In the genomic region with DNA sequence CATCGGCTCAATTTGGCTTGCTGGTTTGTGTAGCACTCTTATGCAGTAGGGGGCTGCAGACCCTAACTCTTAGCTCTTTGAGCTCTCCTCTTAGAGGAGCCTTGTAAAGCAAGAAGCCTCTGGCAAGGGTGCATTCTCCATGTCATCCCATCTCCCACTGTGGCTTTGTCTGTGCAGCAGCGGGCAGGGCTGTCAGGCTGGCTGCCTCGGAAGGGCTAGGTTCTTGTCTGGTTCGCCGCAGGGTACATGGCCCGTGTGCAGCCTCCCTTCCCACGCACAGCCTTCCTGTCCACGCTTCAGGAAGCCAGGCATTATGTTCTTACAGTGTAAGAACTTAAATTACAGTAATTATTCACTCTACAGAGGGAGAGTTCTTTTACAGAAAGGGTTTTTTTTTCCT, we compare ENCODE assay signal across 12 mouse cellular contexts. TPM values are rescaled to one million over a fixed set of nuclear protein-coding genes. Genes with fewer than 3 reads are reported as not detected.
DNase-seq lines count a peak whose midpoint lies in the region; ATAC-seq lines count a peak whose summit lies in the region.
"Had no signal": no experiment of that assay in that cellular context is flagged by ENCODE, and none has a peak within 500 bp of the region (broad histone marks: within the 10 kb centered on the region; RNA-seq: fewer than 3 reads in every experiment).

No protein-coding gene starts in this region.

- peak overlapping the region; percentile 74 for H3K27ac ChIP-seq in embryonic facial prominence, embryonic 12.5 days
- peak overlapping the region; percentile 73 for H3K27ac ChIP-seq in hindbrain, embryonic 15.5 days (replicated peaks)
- H3K27ac ChIP-seq: neural tube, embryonic 12.5 days had no signal

- H3K9ac ChIP-seq in embryonic facial prominence, embryonic 12.5 days = no peak overlapping the region
- H3K9ac ChIP-seq in hindbrain, embryonic 15.5 days = 0 out of 2 replicates have a peak overlapping the region, but pooled peaks have one; percentile 11
- H3K9ac ChIP-seq: neural tube, embryonic 12.5 days had no signal

- no peak for DNase-seq in frontal cortex, postnatal 14 days (ENCODE audit: low spot score in 2 of 2)
- peak; percentile 57 for DNase-seq in Muller cell, postnatal 12 days (ENCODE audit: inconsistent ontology term)
- no peak for DNase-seq in adrenal gland, adult 8-10 months
- DNase-seq in adrenal gland, adult (ENCODE audit: inconsistent age in 2 of 2, low spot score in 1 of 2) = no peak
- DNase-seq in layer of hippocampus, postnatal 36 days = no peak
- DNase-seq: gastrocnemius, postnatal 10 days; heart, postnatal 14 days; lung, adult 2 months had no signal

- peaks cover 16% of the 10 kb centered on the region for H3K4me1 ChIP-seq in embryonic facial prominence, embryonic 12.5 days
- H3K4me1 ChIP-seq in hindbrain, embryonic 15.5 days (replicated peaks) = peaks cover 26% of the 10 kb centered on the region

- no peak overlapping the region for H3K4me3 ChIP-seq in embryonic facial prominence, embryonic 12.5 days
- H3K4me3 ChIP-seq in hindbrain, embryonic 15.5 days = no peak overlapping the region
- H3K4me3 ChIP-seq: neural tube, embryonic 12.5 days had no signal

- ATAC-seq in frontal cortex, adult (ENCODE audit: low TSS enrichment) = peak; percentile 73
- ATAC-seq in embryonic facial prominence, embryonic 12.5 days (ENCODE audit: insufficient number of reproducible peaks, insufficient read depth, low FRiP score, low TSS enrichment) = 0 out of 2 replicates have a peak, but pooled peaks have one; percentile 24
- ATAC-seq in hindbrain, embryonic 15.5 days (ENCODE audit: low FRiP score, low read depth) = peak; percentile 52

- 35% methylated on average over 8 of the region's 8 CpGs for WGBS in embryonic facial prominence, embryonic 12.5 days
- 28% methylated on average over 8 of the region's 8 CpGs for WGBS in hindbrain, embryonic 15.5 days

- no peaks in the 10 kb centered on the region for H3K9me3 ChIP-seq in embryonic facial prominence, embryonic 12.5 days
- H3K9me3 ChIP-seq in hindbrain, embryonic 15.5 days = no peaks in the 10 kb centered on the region
- H3K9me3 ChIP-seq: neural tube, embryonic 12.5 days had no signal

- peak overlapping the region; percentile 24; the same call in 1 of the 2 replicates for H3K4me2 ChIP-seq in embryonic facial prominence, embryonic 12.5 days (replicated peaks)
- H3K4me2 ChIP-seq in hindbrain, embryonic 15.5 days = no peak overlapping the region
- H3K4me2 ChIP-seq: neural tube, embryonic 12.5 days had no signal

- 0 out of 2 replicates have a peak, but pooled peaks cover 8% of the 10 kb centered on the region for H3K36me3 ChIP-seq in embryonic facial prominence, embryonic 12.5 days
- H3K36me3 ChIP-seq in hindbrain, embryonic 15.5 days = peaks cover 7% of the 10 kb centered on the region; the same call in 1 of the 2 replicates

- no peaks in the 10 kb centered on the region for H3K27me3 ChIP-seq in embryonic facial prominence, embryonic 12.5 days
- H3K27me3 ChIP-seq in hindbrain, embryonic 15.5 days = no peaks in the 10 kb centered on the region
- H3K27me3 ChIP-seq: neural tube, embryonic 12.5 days had no signal

RNA-seq across cellular contexts. Expression of a gene that starts 5.6 kb away (rescaled TPM):
- polyA plus RNA-seq in embryonic facial prominence, embryonic 12.5 days (2016; fragmentation: Nextera tagmentation; extraction: Ambion mirVana) = 53.0 and 59.7 TPM in 2 replicates
- 50.7 and 52.9 TPM in 2 replicates for polyA plus RNA-seq in hindbrain, embryonic 15.5 days (2015; fragmentation: Nextera tagmentation; extraction: Ambion mirVana)
- 10 to 100 TPM; 65.7 to 82.3 (median 74.3) TPM for total RNA-seq in adrenal gland, adult 8-10 months (2022)
- total RNA-seq in layer of hippocampus, postnatal 36 days (2021) = 10 to 100 TPM; 35.7 to 37.9 TPM

RNA-seq across cellular contexts. Expression of a gene that starts 5.6 kb away (rescaled TPM):
- 59.7 and 61.3 TPM in 2 replicates for polyA plus RNA-seq in embryonic facial prominence, embryonic 12.5 days (2016; fragmentation: Nextera tagmentation; extraction: Ambion mirVana)
- polyA plus RNA-seq in hindbrain, embryonic 15.5 days (2015; fragmentation: Nextera tagmentation; extraction: Ambion mirVana) = 65.1 and 67.8 TPM in 2 replicates
- 10 to 100 TPM; 39.2 to 41.7 (median 40.0) TPM for total RNA-seq in adrenal gland, adult 8-10 months (2022)
- 10 to 100 TPM; 50.1 to 51.3 TPM for total RNA-seq in layer of hippocampus, postnatal 36 days (2021)

RNA-seq across cellular contexts. Expression of a gene that starts 40.0 kb away (rescaled TPM):
- 149 and 157 TPM in 2 replicates for polyA plus RNA-seq in embryonic facial prominence, embryonic 12.5 days (2016; fragmentation: Nextera tagmentation; extraction: Ambion mirVana)
- polyA plus RNA-seq in hindbrain, embryonic 15.5 days (2015; fragmentation: Nextera tagmentation; extraction: Ambion mirVana) = 578 and 629 TPM in 2 replicates
- total RNA-seq in adrenal gland, adult 8-10 months (2022) = 100 to 1,000 TPM in 2 of 4 experiments, 10 to 100 TPM in 2; 87.5 to 137 (median 109) TPM
- total RNA-seq in layer of hippocampus, postnatal 36 days (2021) = 100 to 1,000 TPM; 672 to 713 TPM

RNA-seq across cellular contexts. Expression of a gene that starts 40.8 kb away (rescaled TPM):
- polyA plus RNA-seq in embryonic facial prominence, embryonic 12.5 days (2016; fragmentation: Nextera tagmentation; extraction: Ambion mirVana) = 13.3 and 15.1 TPM in 2 replicates
- polyA plus RNA-seq in hindbrain, embryonic 15.5 days (2015; fragmentation: Nextera tagmentation; extraction: Ambion mirVana) = 11.5 and 12.0 TPM in 2 replicates
- total RNA-seq in adrenal gland, adult 8-10 months (2022) = 10 to 100 TPM; 12.8 to 16.6 (median 16.0) TPM
- 10 to 100 TPM; 16.1 to 17.4 TPM for total RNA-seq in layer of hippocampus, postnatal 36 days (2021)

RNA-seq across cellular contexts. Expression of a gene that starts 46.5 kb away (rescaled TPM):
- 339 and 355 TPM in 2 replicates for polyA plus RNA-seq in embryonic facial prominence, embryonic 12.5 days (2016; fragmentation: Nextera tagmentation; extraction: Ambion mirVana)
- 1,741 and 1,830 TPM in 2 replicates for polyA plus RNA-seq in hindbrain, embryonic 15.5 days (2015; fragmentation: Nextera tagmentation; extraction: Ambion mirVana)
- total RNA-seq in adrenal gland, adult 8-10 months (2022) = 100 to 1,000 TPM in 1 of 4 experiments, 10 to 100 TPM in 3; 50.3 to 118 (median 79.5) TPM
- 1,000 to 10,000 TPM; 1,201 to 1,207 TPM for total RNA-seq in layer of hippocampus, postnatal 36 days (2021)

Comparison
In these comparisons a context has a peak if more than half of its experiments do, and no peak if none do; other contexts are left out.
1. RNA of a gene that starts 40.0 kb away (total RNA-seq): 672 to 713 TPM in layer of hippocampus, postnatal 36 days; 87.5 to 137 TPM in adrenal gland, adult 8-10 months; every median in the first group is over 4 times any median in the second.
2. Peak in every context shown above with its lines, with median percentiles within 50 percentile points of each other: ATAC-seq.